Mouse (Mus musculus): Measurements from ENCODE around the gene Prdx6b. TPM values are rescaled to one million over a fixed set of nuclear protein-coding genes. Genes with fewer than 3 reads are reported as not detected.

Prdx6b gene
- not detected in 2 replicates for polyA plus RNA-seq (2015; fragmentation: Nextera tagmentation; extraction: Ambion mirVana)

DNA sequence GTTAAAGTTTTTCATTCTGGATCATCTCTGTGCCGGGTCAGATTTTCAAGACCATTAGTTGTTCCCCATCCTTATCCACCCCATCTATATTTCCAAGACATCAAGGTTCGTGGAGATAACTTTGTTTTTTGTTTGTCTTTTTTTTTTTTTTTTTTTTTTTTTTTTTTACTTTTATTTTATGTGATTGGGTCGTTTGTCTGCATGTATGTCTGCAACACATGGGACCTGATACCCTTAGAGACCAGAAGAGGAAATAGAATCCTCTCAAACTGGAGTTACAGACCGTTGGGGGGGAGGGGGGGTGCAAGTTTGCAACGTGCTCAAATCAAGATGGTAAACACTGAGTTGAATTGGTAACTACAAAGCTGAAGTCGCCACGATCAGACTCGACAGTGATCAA, at the start of gene Prdx6b:
TSS of gene Prdx6b (plus strand) at position 301 of the 400 bp plus-strand sequence.
- no peak for ATAC-seq (replicated peaks; ENCODE audit: insufficient number of reproducible peaks, insufficient read depth, low FRiP score, low read depth)
- H3K4me3 ChIP-seq = no peak within 1 kb of the TSS
- H3K9me3 ChIP-seq (replicated peaks) = no peaks in the 10 kb centered on the region
- WGBS = 78% methylated on average over 8 of the region's 8 CpGs
- H3K4me1 ChIP-seq (replicated peaks) = no peaks in the 10 kb centered on the region
- no peak within 1 kb of the TSS for H3K27ac ChIP-seq
- H3K4me2 ChIP-seq = no peak within 1 kb of the TSS
- H3K36me3 ChIP-seq = no peaks in the 10 kb centered on the region
- no peak within 1 kb of the TSS for H3K9ac ChIP-seq
- H3K27me3 ChIP-seq = no peaks in the 10 kb centered on the region

DNA sequence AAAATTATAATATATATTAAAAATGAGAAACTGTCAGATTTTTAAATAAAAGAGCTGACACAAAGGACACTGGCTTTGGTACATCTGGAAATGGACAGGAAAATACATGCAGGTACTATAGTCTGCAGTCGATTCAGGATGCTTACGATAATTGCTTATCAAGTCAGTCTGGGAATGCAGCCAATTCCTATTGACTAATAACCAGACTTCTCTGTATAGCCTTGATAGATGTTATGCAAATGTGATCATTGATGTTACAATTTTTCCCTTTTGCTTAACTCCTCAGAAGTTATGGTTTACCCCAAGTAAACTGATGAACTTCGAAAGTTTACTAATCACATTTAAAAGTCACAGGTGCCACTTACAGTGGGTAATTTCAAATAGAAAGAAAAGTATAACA, 44.8 kb upstream of the Prdx6b start:
- Histone ChIP-seq H3K9ac (no peak overlapping the region), H3K9me3 (replicated peaks) (no peaks in the 10 kb centered on the region), H3K4me2 (no peak overlapping the region), H3K27me3 (no peaks in the 10 kb centered on the region), H3K36me3 (no peaks in the 10 kb centered on the region), H3K4me3 (no peak overlapping the region), H3K27ac (no peak overlapping the region), H3K4me1 (replicated peaks) (no peaks in the 10 kb centered on the region)
- no peak for ATAC-seq (replicated peaks; ENCODE audit: insufficient number of reproducible peaks, insufficient read depth, low FRiP score, low read depth)
- WGBS = 67% methylated on average over 3 of the region's 3 CpGs

DNA sequence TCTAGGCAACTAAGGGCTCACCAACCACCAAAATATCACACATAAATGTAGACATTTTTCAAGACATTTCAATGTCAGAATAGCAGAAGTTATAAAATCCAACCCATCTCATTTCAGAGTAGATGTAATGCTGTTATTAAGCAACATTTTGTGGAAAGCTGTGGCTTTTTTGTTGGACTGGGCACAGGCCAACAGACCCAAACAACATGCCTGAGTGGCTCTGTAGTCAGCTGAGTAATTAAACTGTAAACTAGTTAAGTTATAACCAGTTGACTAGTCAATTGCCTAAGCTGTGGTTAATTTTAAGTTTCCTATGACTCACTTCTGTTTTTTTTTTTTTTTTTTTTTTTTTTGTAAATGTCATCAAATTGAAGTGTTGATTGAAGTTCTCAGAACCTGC, 44.4 kb upstream of the Prdx6b start:
- H3K36me3 ChIP-seq = no peaks in the 10 kb centered on the region
- H3K4me2 ChIP-seq = no peak overlapping the region
- H3K4me1 ChIP-seq (replicated peaks) = no peaks in the 10 kb centered on the region
- H3K27ac ChIP-seq = no peak overlapping the region
- no peak for ATAC-seq (replicated peaks; ENCODE audit: insufficient number of reproducible peaks, insufficient read depth, low FRiP score, low read depth)
- H3K9ac ChIP-seq = no peak overlapping the region
- no peaks in the 10 kb centered on the region for H3K27me3 ChIP-seq
- no peak overlapping the region for H3K4me3 ChIP-seq
- H3K9me3 ChIP-seq (replicated peaks) = no peaks in the 10 kb centered on the region

DNA sequence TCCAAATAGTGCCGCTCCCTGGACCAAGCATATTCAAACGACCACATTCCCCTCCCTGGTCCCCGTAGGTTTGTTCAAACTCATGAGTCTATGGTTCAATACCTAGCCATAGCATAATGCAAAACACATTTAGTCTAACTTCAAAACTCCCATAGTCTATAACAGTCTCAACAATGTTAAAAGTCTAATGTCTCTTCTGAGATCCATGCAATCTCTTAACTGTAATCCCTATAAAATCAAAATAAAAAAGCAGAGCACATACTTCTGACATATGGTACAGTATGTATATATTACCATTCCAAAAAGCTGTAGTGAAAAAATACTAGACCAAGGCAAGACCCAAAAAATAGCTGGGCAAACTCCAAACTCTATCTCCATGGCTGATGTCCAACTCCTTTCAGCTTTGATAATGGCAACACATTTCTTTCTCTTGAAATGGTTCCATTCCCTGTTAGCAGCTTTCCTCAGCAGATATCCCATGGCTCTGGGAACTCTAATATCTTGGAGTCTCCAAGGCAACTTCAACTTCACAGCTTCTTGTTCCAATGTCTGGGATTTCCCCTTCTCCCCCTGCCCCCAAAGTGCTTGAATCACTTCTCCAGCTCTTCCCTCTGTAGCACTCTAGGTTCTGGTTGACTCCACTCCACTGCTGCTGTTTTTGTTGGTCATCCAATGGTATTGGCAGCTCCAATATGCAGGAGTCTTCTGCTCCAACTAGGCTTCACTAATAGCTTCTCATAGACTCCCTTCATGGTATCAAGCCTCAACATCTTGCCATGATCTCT, 32.2 kb upstream of the Prdx6b start:
- Histone ChIP-seq H3K9ac (no peak overlapping the region), H3K27me3 (no peaks in the 10 kb centered on the region), H3K27ac (no peak overlapping the region), H3K9me3 (replicated peaks) (no peaks in the 10 kb centered on the region), H3K36me3 (no peaks in the 10 kb centered on the region), H3K4me3 (no peak overlapping the region), H3K4me2 (no peak overlapping the region), H3K4me1 (replicated peaks) (no peaks in the 10 kb centered on the region)
- 78% methylated on average over 3 of the region's 3 CpGs for WGBS
- 0 out of 2 replicates have a peak, but pooled peaks have one; percentile 27 for ATAC-seq (replicated peaks; ENCODE audit: insufficient number of reproducible peaks, insufficient read depth, low FRiP score, low read depth)

DNA sequence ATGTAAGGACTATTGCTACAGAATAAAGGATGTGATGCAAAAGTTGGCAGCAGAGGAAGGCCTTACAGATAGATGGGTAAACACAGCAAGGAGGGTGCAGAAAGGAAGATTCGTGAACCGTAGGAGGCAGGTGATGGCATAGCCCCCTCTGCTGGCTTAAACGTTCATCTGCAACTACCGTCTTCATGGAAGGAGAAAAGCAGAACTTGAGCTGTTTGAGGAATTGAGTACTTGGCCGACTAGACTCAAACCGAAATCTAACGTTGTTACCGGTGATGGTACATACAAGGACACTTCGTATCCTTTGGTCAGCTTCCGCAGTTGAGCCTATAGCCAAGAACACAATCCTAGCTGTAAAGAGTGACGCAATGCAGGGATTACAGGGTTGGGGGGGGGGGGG, 25.4 kb upstream of the Prdx6b start:
- H3K4me3 ChIP-seq = 0 out of 2 replicates have a peak overlapping the region, but pooled peaks have one; percentile 15
- no peaks in the 10 kb centered on the region for H3K27me3 ChIP-seq
- no peaks in the 10 kb centered on the region for H3K36me3 ChIP-seq
- H3K9me3 ChIP-seq (replicated peaks) = no peaks in the 10 kb centered on the region
- ATAC-seq (replicated peaks; ENCODE audit: insufficient number of reproducible peaks, insufficient read depth, low FRiP score, low read depth) = no peak
- 15% methylated on average over 11 of the region's 11 CpGs for WGBS
- H3K27ac ChIP-seq = no peak overlapping the region
- H3K4me2 ChIP-seq = peak overlapping the region; percentile 50
- no peak overlapping the region for H3K9ac ChIP-seq
- peaks cover 6% of the 10 kb centered on the region; the same call in 1 of the 2 replicates for H3K4me1 ChIP-seq (replicated peaks)

DNA sequence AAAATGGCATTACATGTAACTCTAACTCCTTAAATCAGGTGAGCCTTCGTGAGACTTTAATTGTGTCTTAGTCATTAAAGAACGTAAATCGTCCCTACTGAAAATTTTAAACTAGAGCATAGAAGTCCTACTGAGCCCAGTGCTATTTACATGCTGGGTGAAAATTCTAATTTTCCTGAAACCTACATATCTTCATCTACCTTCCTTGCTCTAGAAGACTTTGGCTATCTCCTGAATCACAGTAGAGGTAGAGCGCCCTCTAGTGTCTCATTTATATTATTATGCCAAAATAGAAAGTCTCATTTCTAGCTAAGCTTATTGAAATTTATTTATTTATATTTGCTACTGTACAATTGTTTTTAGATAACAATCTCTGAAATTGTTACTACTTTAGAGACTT, 24.2 kb upstream of the Prdx6b start:
- H3K4me2 ChIP-seq = no peak overlapping the region
- ATAC-seq (replicated peaks; ENCODE audit: insufficient number of reproducible peaks, insufficient read depth, low FRiP score, low read depth) = no peak

DNA sequence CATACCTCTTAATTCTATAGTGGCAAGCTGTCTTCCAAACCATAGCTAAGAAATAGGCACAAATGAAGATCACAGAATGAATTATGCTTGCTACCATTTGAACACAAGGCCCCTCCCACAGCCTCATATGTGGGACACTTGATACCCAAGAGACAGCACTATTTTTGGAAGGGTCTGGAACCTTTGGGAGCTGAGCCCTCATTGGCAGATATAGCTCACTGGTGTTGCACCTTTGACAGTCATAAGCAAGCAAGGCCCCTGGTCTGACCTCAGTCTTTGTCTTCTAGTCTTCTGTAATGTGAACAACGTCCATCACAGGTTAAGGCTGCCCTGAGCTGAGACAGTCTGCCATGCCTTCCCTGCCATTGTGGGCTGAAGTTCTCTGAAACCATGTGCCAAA, 20.8 kb upstream of the Prdx6b start:
- Histone ChIP-seq H3K4me3 (no peak overlapping the region), H3K27me3 (no peaks in the 10 kb centered on the region), H3K4me1 (replicated peaks) (peaks cover 7% of the 10 kb centered on the region; the same call in 1 of the 2 replicates), H3K9ac (no peak overlapping the region), H3K9me3 (replicated peaks) (no peaks in the 10 kb centered on the region), H3K27ac (no peak overlapping the region), H3K36me3 (no peaks in the 10 kb centered on the region), H3K4me2 (no peak overlapping the region)
- ATAC-seq (replicated peaks; ENCODE audit: insufficient number of reproducible peaks, insufficient read depth, low FRiP score, low read depth) = no peak
- WGBS = 47% methylated on average over 1 of the region's 1 CpGs

More for the DNA sequence above, 24.2 kb upstream of the Prdx6b start:
- Histone ChIP-seq H3K4me1 (replicated peaks) (peaks cover 7% of the 10 kb centered on the region; the same call in 1 of the 2 replicates), H3K9ac (no peak overlapping the region), H3K4me3 (no peak overlapping the region), H3K36me3 (no peaks in the 10 kb centered on the region), H3K27ac (no peak overlapping the region), H3K9me3 (replicated peaks) (no peaks in the 10 kb centered on the region), H3K27me3 (no peaks in the 10 kb centered on the region)
- WGBS = 58% methylated on average over 4 of the region's 4 CpGs

DNA sequence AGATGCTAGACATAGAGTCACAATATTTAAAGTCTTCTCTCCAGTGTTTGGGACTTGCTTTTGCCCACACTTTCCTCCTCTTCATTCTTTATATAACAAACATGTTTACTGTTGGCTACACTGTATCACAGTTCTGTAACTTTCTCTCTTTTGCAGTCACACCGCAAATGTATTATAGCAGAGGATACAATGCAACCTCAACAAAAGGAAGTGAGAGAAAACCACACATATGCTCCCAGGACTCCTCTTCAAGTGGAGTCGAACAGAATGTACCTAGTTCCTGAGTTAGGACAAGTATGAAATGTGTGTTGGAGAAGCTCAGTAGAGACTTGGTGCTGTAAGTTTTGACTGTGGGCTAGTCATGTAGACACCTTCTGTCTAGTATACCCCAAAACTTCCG, 19.2 kb upstream of the Prdx6b start:
- no peak for ATAC-seq (replicated peaks; ENCODE audit: insufficient number of reproducible peaks, insufficient read depth, low FRiP score, low read depth)

DNA sequence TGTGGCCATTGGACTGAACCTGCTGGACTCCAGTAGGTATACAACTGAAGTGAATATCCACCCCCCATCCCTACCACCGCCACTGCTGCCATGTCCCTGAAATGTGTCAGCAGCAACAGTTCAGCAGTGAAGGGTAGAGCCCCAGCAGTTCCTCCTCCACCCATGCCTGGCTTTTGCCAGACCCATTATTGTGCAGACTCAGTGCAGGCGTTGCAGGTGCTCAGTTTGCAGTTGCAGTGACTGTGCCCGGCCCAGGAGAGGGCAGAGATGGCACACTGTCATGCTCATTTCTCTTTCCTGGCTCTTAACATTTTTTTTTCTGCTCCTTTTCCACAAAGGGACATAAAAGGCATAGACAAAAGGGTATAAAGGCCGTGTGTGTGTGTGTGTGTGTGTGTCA, 18.5 kb upstream of the Prdx6b start:
- Histone ChIP-seq H3K9me3 (replicated peaks) (no peaks in the 10 kb centered on the region), H3K27ac (no peak overlapping the region), H3K4me3 (no peak overlapping the region), H3K4me2 (no peak overlapping the region), H3K4me1 (replicated peaks) (peaks cover 7% of the 10 kb centered on the region; the same call in 1 of the 2 replicates), H3K27me3 (no peaks in the 10 kb centered on the region), H3K36me3 (no peaks in the 10 kb centered on the region), H3K9ac (no peak overlapping the region)
- no peak for ATAC-seq (replicated peaks; ENCODE audit: insufficient number of reproducible peaks, insufficient read depth, low FRiP score, low read depth)
- 71% methylated on average over 4 of the region's 4 CpGs for WGBS

More for the DNA sequence above, 19.2 kb upstream of the Prdx6b start:
- no peak overlapping the region for H3K4me2 ChIP-seq
- no peaks in the 10 kb centered on the region for H3K27me3 ChIP-seq
- no peaks in the 10 kb centered on the region for H3K9me3 ChIP-seq (replicated peaks)
- WGBS = 92% methylated on average over 3 of the region's 3 CpGs
- no peak overlapping the region for H3K4me3 ChIP-seq
- H3K27ac ChIP-seq = no peak overlapping the region
- no peaks in the 10 kb centered on the region for H3K36me3 ChIP-seq
- H3K9ac ChIP-seq = no peak overlapping the region
- peaks cover 7% of the 10 kb centered on the region; the same call in 1 of the 2 replicates for H3K4me1 ChIP-seq (replicated peaks)

DNA sequence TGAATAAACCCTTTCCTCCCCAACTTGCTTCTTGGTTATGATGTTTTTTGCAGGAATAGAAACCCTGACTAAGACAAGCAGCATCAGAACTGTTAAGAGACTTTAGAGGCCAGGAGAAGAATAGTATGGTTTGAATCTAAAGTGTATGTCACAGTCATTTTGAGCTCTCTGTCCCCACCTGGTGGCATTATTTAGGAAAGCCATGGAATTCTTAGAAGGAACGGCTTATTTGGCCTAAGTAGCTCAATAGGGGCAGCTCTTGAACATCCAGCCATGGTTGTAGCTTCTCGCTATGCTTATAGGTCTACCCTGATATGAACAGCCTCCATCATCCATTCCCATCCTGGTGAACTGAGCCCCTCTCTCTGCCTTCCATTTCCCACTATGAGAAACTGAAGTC, 17.1 kb upstream of the Prdx6b start:
- peaks cover 7% of the 10 kb centered on the region; the same call in 1 of the 2 replicates for H3K4me1 ChIP-seq (replicated peaks)
- ATAC-seq (replicated peaks; ENCODE audit: insufficient number of reproducible peaks, insufficient read depth, low FRiP score, low read depth) = no peak
- H3K9me3 ChIP-seq (replicated peaks) = no peaks in the 10 kb centered on the region
- H3K4me2 ChIP-seq = no peak overlapping the region
- no peak overlapping the region for H3K4me3 ChIP-seq
- H3K27me3 ChIP-seq = no peaks in the 10 kb centered on the region
- H3K27ac ChIP-seq = no peak overlapping the region
- H3K36me3 ChIP-seq = no peaks in the 10 kb centered on the region
- H3K9ac ChIP-seq = no peak overlapping the region
- 47% methylated on average over 2 of the region's 2 CpGs for WGBS

DNA sequence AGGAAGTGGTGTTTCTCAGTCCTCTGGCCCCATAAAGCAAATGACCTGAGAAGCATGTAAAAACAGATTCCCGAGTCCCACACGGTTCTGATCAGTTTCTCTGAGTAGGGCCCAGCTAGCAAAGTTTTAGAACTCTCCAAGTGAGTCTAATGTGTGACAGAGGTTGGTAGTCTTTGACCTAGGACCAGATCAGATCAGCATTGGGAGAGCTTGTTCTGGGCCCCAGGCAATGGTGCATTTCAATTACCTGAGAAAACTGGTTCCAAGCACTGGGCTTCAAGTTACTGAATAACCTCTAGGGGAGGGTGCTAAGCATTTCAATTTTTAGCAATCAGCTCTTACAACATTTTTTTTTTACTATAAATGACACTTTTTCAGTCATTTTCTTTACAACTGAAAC, 10.1 kb upstream of the Prdx6b start:
- no peak overlapping the region for H3K4me3 ChIP-seq
- no peak overlapping the region for H3K4me2 ChIP-seq
- H3K36me3 ChIP-seq = no peaks in the 10 kb centered on the region
- no peaks in the 10 kb centered on the region for H3K27me3 ChIP-seq
- no peak overlapping the region for H3K27ac ChIP-seq
- 68% methylated on average over 2 of the region's 2 CpGs for WGBS
- no peaks in the 10 kb centered on the region for H3K9me3 ChIP-seq (replicated peaks)
- ATAC-seq (replicated peaks; ENCODE audit: insufficient number of reproducible peaks, insufficient read depth, low FRiP score, low read depth) = no peak
- no peak overlapping the region for H3K9ac ChIP-seq
- 0 out of 2 replicates have a peak, but pooled peaks cover 4% of the 10 kb centered on the region for H3K4me1 ChIP-seq (replicated peaks)

DNA sequence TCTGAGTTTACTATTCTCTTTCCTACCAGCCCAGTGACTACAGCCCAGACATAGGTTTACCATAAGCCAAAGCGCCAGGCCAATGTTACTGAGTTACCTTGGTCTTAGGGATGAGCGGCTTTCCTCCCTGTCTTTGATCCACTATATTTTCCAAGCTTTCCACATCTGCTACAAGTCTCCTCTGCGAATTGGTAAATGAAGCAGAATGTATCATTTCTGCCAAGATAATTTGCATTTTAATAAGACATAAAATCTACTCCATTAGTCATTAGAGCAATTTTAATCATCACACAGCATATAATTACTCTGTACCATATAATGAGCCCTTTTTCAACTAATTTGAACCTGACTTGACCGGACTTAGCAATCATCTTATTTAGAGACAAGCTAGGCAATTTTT, 5.9 kb upstream of the Prdx6b start:
- no peak for ATAC-seq (replicated peaks; ENCODE audit: insufficient number of reproducible peaks, insufficient read depth, low FRiP score, low read depth)
- WGBS = 90% methylated on average over 4 of the region's 4 CpGs
- Histone ChIP-seq H3K27ac (no peak overlapping the region), H3K4me2 (no peak overlapping the region), H3K9ac (no peak overlapping the region), H3K9me3 (replicated peaks) (no peaks in the 10 kb centered on the region), H3K4me1 (replicated peaks) (no peaks in the 10 kb centered on the region), H3K27me3 (no peaks in the 10 kb centered on the region), H3K4me3 (no peak overlapping the region), H3K36me3 (no peaks in the 10 kb centered on the region)

Measured in heart, embryonic 15.5 days (tissue).